In the genomic region with DNA sequence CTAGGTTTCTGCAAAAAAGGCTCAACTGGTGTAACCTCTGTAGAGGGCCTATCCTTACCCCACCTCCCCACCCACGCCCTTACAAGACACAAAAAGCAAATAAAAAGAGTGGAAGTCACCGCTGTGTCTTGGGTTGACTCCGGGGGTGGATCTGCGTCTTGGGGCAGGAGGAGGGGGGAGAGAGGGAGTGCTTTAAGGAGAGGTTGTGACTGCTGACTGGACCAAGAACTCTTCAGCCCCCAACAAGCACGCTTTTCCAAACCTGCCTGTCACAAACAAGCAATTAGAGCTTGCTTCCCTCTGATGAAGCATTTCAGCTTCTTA, we compare ENCODE assay signal across 9 mouse cellular contexts. TPM values are rescaled to one million over a fixed set of nuclear protein-coding genes. Genes with fewer than 3 reads are reported as not detected.
DNase-seq lines count a peak whose midpoint lies in the region; ATAC-seq and TF ChIP-seq lines count a peak whose summit lies in the region.
"Had no signal": no experiment of that assay in that cellular context is flagged by ENCODE, and none has a peak within 500 bp of the region (broad histone marks: within the 10 kb centered on the region; RNA-seq: fewer than 3 reads in every experiment).

No protein-coding gene starts in this region.

- peaks cover 2% of the 10 kb centered on the region; the same call in 1 of the 2 replicates for H3K36me3 ChIP-seq in kidney, postnatal 0 days (ENCODE audit: insufficient read depth, low read length)
- H3K36me3 ChIP-seq in forebrain, embryonic 11.5 days (ENCODE audit: control insufficient read depth, insufficient read depth, low read length): no peaks in the 10 kb centered on the region; the same call in 1 of the 2 replicates
- H3K36me3 ChIP-seq in liver, embryonic 11.5 days (ENCODE audit: control insufficient read depth, insufficient read depth, low read length): peaks cover 4% of the 10 kb centered on the region; the same call in 1 of the 2 replicates
- H3K36me3 ChIP-seq in stomach, postnatal 0 days (ENCODE audit: control insufficient read depth, insufficient read depth, low read length): no peaks in the 10 kb centered on the region; the same call in 1 of the 2 replicates

- no peak for TF ChIP-seq CTCF in kidney, postnatal 0 days (IDR thresholded peaks at IDR 0.05; ENCODE audit: low read depth)
- no peak for TF ChIP-seq CTCF in stomach, postnatal 0 days (IDR thresholded peaks at IDR 0.05; ENCODE audit: low read depth)

- H3K4me3 ChIP-seq in kidney, postnatal 0 days (replicated peaks; ENCODE audit: low read depth, low read length): peak overlapping the region; percentile 67
- no peak overlapping the region for H3K4me3 ChIP-seq in forebrain, embryonic 11.5 days (ENCODE audit: low read depth, low read length)
- no peak overlapping the region for H3K4me3 ChIP-seq in liver, embryonic 11.5 days (ENCODE audit: low read depth, low read length)
- peak overlapping the region; percentile 67 for H3K4me3 ChIP-seq in stomach, postnatal 0 days (ENCODE audit: low read depth, low read length)

- peaks cover 43% of the 10 kb centered on the region for H3K4me1 ChIP-seq in kidney, postnatal 0 days (replicated peaks; ENCODE audit: insufficient read depth, low read length)
- H3K4me1 ChIP-seq in forebrain, embryonic 11.5 days (replicated peaks; ENCODE audit: control insufficient read depth, insufficient read depth, low read length): peaks cover 28% of the 10 kb centered on the region
- peaks cover 36% of the 10 kb centered on the region for H3K4me1 ChIP-seq in liver, embryonic 11.5 days (replicated peaks; ENCODE audit: control insufficient read depth, insufficient read depth, low read length)
- peaks cover 22% of the 10 kb centered on the region for H3K4me1 ChIP-seq in stomach, postnatal 0 days (replicated peaks; ENCODE audit: control insufficient read depth, insufficient read depth)

- TF ChIP-seq EP300 in stomach, postnatal 0 days (optimal IDR thresholded peaks at IDR 0.05): no peak

- peak overlapping the region; percentile 74 for H3K9ac ChIP-seq in kidney, postnatal 0 days (ENCODE audit: low read depth, low read length)
- H3K9ac ChIP-seq in forebrain, embryonic 11.5 days (ENCODE audit: low read length): no peak overlapping the region; the same call in 1 of the 2 replicates
- no peak overlapping the region; the same call in 1 of the 2 replicates for H3K9ac ChIP-seq in liver, embryonic 11.5 days (ENCODE audit: low read depth, low read length)
- H3K9ac ChIP-seq in stomach, postnatal 0 days (ENCODE audit: low read length): peak overlapping the region; percentile 70; the same call in 1 of the 2 replicates

- no peak for ATAC-seq in kidney, postnatal 0 days (replicated peaks; ENCODE audit: low FRiP score, low read depth)
- no peak for ATAC-seq in forebrain, embryonic 11.5 days (replicated peaks; ENCODE audit: low FRiP score)
- no peak for ATAC-seq in liver, embryonic 11.5 days (replicated peaks; ENCODE audit: low FRiP score)
- no peak for ATAC-seq in stomach, postnatal 0 days (ENCODE audit: low FRiP score, low TSS enrichment)
- ATAC-seq in erythroblast, adult 5-6 weeks (replicated peaks; ENCODE audit: low FRiP score, poor library complexity, severe bottlenecking): no peak

- DNase-seq in kidney, postnatal 0 days (ENCODE audit: low spot score): no peak
- DNase-seq in kidney, postnatal 36 days: no peak
- no peak for DNase-seq in forebrain, embryonic 11.5 days (ENCODE audit: low spot score)
- no peak for DNase-seq in liver, embryonic 11.5 days (ENCODE audit: low spot score)
- DNase-seq in stomach, postnatal 0 days (ENCODE audit: low spot score): no peak
- DNase-seq in layer of hippocampus, postnatal 36 days: no peak
- DNase-seq in layer of hippocampus, adult 18-20 months (ENCODE audit: low spot score in 2 of 2): no peak

- peak overlapping the region; percentile 89 for H3K4me2 ChIP-seq in kidney, postnatal 0 days (ENCODE audit: low read length)
- H3K4me2 ChIP-seq in forebrain, embryonic 11.5 days (ENCODE audit: low read depth, low read length, severe bottlenecking): peak overlapping the region; percentile 67; the same call in 1 of the 2 replicates
- peak overlapping the region; percentile 94 for H3K4me2 ChIP-seq in liver, embryonic 11.5 days
- peak overlapping the region; percentile 93 for H3K4me2 ChIP-seq in stomach, postnatal 0 days (replicated peaks; ENCODE audit: low read depth)

- H3K27ac ChIP-seq in kidney, postnatal 0 days: peak overlapping the region; percentile 96
- peak overlapping the region; percentile 20; the same call in 1 of the 2 replicates for H3K27ac ChIP-seq in forebrain, embryonic 11.5 days (ENCODE audit: low read depth, low read length)
- no peak overlapping the region for H3K27ac ChIP-seq in liver, embryonic 11.5 days (ENCODE audit: low read depth, low read length)
- H3K27ac ChIP-seq in stomach, postnatal 0 days (replicated peaks): peak overlapping the region; percentile 97

- no peaks in the 10 kb centered on the region for H3K9me3 ChIP-seq in kidney, postnatal 0 days (replicated peaks; ENCODE audit: low read length)
- no peaks in the 10 kb centered on the region for H3K9me3 ChIP-seq in forebrain, embryonic 11.5 days (ENCODE audit: control insufficient read depth, low read length)
- no peaks in the 10 kb centered on the region for H3K9me3 ChIP-seq in liver, embryonic 11.5 days (ENCODE audit: control insufficient read depth, low read length)
- no peaks in the 10 kb centered on the region for H3K9me3 ChIP-seq in stomach, postnatal 0 days (ENCODE audit: control insufficient read depth, low read length)

- H3K27me3 ChIP-seq in kidney, postnatal 0 days (ENCODE audit: insufficient read depth, low read length): 0 out of 2 replicates have a peak, but pooled peaks cover 9% of the 10 kb centered on the region
- H3K27me3 ChIP-seq in forebrain, embryonic 11.5 days (ENCODE audit: control insufficient read depth, insufficient read depth, low read length): peaks cover 26% of the 10 kb centered on the region
- H3K27me3 ChIP-seq in liver, embryonic 11.5 days (replicated peaks; ENCODE audit: control insufficient read depth, insufficient read depth, low read length): peaks cover 48% of the 10 kb centered on the region
- H3K27me3 ChIP-seq in stomach, postnatal 0 days (ENCODE audit: control insufficient read depth, insufficient read depth, low read length): 0 out of 2 replicates have a peak, but pooled peaks cover 2% of the 10 kb centered on the region

- WGBS in kidney, postnatal 0 days: 16% methylated on average over 5 of the region's 5 CpGs
- WGBS in forebrain, embryonic 11.5 days: 11% methylated on average over 5 of the region's 5 CpGs
- 33% methylated on average over 5 of the region's 5 CpGs for WGBS in liver, embryonic 11.5 days
- WGBS in stomach, postnatal 0 days: 25% methylated on average over 5 of the region's 5 CpGs

RNA-seq across cellular contexts. Expression of gene Ppt2, which starts 0.3 kb away (rescaled TPM):
- 62.9 and 65.5 TPM in 2 replicates for polyA plus RNA-seq in kidney, postnatal 0 days (2015; fragmentation: Nextera tagmentation; extraction: Ambion mirVana)
- polyA plus RNA-seq in forebrain, embryonic 11.5 days (2014; fragmentation: Nextera tagmentation; extraction: Ambion mirVana): 26.4 and 29.0 TPM in 2 replicates
- polyA plus RNA-seq in liver, embryonic 11.5 days (2014; fragmentation: Nextera tagmentation; extraction: Ambion mirVana): 23.1 and 25.8 TPM in 2 replicates
- 16.5 and 18.7 TPM in 2 replicates for polyA plus RNA-seq in stomach, postnatal 0 days (2015; fragmentation: Nextera tagmentation; extraction: Ambion mirVana)
- 13.6 and 21.3 TPM in 2 replicates for total RNA-seq in erythroblast, adult 5-6 weeks (2015; ENCODE audit: low replicate concordance)
- 2.9 and 3.3 TPM in 2 replicates for total RNA-seq in erythroblast, adult 5-6 weeks (2017; ENCODE audit: low replicate concordance)
- 10 to 100 TPM; 44.4 to 50.8 TPM for total RNA-seq in layer of hippocampus, postnatal 36 days (2021)
- total RNA-seq in layer of hippocampus, adult 18-20 months (2021): 10 to 100 TPM; 47.9 to 49.3 TPM

RNA-seq across cellular contexts. Expression of gene Prrt1, which starts 0.7 kb away (rescaled TPM):
- 0.36 and 0.55 TPM in 2 replicates for polyA plus RNA-seq in kidney, postnatal 0 days (2015; fragmentation: Nextera tagmentation; extraction: Ambion mirVana)
- 2.4 and 2.7 TPM in 2 replicates for polyA plus RNA-seq in forebrain, embryonic 11.5 days (2014; fragmentation: Nextera tagmentation; extraction: Ambion mirVana)
- polyA plus RNA-seq in liver, embryonic 11.5 days (2014; fragmentation: Nextera tagmentation; extraction: Ambion mirVana): not detected in 2 replicates
- 0.44 and 0.67 TPM in 2 replicates for polyA plus RNA-seq in stomach, postnatal 0 days (2015; fragmentation: Nextera tagmentation; extraction: Ambion mirVana)
- total RNA-seq in erythroblast, adult 5-6 weeks (2015; ENCODE audit: low replicate concordance): not detected in 2 replicates
- not detected in 2 replicates for total RNA-seq in erythroblast, adult 5-6 weeks (2017; ENCODE audit: low replicate concordance)
- 100 to 1,000 TPM; 317 to 352 TPM for total RNA-seq in layer of hippocampus, postnatal 36 days (2021)
- 100 to 1,000 TPM; 265 to 276 TPM for total RNA-seq in layer of hippocampus, adult 18-20 months (2021)
- total RNA-seq: hematopoietic stem cell, adult 5-6 weeks had no signal

RNA-seq across cellular contexts. Expression of gene Egfl8, which starts 12.8 kb away (rescaled TPM):
- polyA plus RNA-seq in kidney, postnatal 0 days (2015; fragmentation: Nextera tagmentation; extraction: Ambion mirVana): 5.9 and 6.6 TPM in 2 replicates
- polyA plus RNA-seq in forebrain, embryonic 11.5 days (2014; fragmentation: Nextera tagmentation; extraction: Ambion mirVana): 1.6 and 2.3 TPM in 2 replicates
- 1.2 and 1.6 TPM in 2 replicates for polyA plus RNA-seq in liver, embryonic 11.5 days (2014; fragmentation: Nextera tagmentation; extraction: Ambion mirVana)
- polyA plus RNA-seq in stomach, postnatal 0 days (2015; fragmentation: Nextera tagmentation; extraction: Ambion mirVana): 4.4 and 4.9 TPM in 2 replicates
- total RNA-seq in erythroblast, adult 5-6 weeks (2015; ENCODE audit: low replicate concordance): 2.3 TPM in 1 of 2 replicates, not detected in the other
- total RNA-seq in erythroblast, adult 5-6 weeks (2017; ENCODE audit: low replicate concordance): 0.34 TPM in 1 of 2 replicates, not detected in the other
- total RNA-seq in layer of hippocampus, postnatal 36 days (2021): 1 to 10 TPM; 1.8 to 2.0 TPM
- 1 to 10 TPM; 2.0 to 2.4 TPM for total RNA-seq in layer of hippocampus, adult 18-20 months (2021)

RNA-seq across cellular contexts. Expression of gene Fkbpl, which starts 16.0 kb away (rescaled TPM):
- polyA plus RNA-seq in kidney, postnatal 0 days (2015; fragmentation: Nextera tagmentation; extraction: Ambion mirVana): 16.4 and 18.6 TPM in 2 replicates
- 14.5 and 18.2 TPM in 2 replicates for polyA plus RNA-seq in forebrain, embryonic 11.5 days (2014; fragmentation: Nextera tagmentation; extraction: Ambion mirVana)
- polyA plus RNA-seq in liver, embryonic 11.5 days (2014; fragmentation: Nextera tagmentation; extraction: Ambion mirVana): 9.5 and 9.7 TPM in 2 replicates
- 12.4 and 12.8 TPM in 2 replicates for polyA plus RNA-seq in stomach, postnatal 0 days (2015; fragmentation: Nextera tagmentation; extraction: Ambion mirVana)
- total RNA-seq in erythroblast, adult 5-6 weeks (2015; ENCODE audit: low replicate concordance): not detected in 2 replicates
- 0.42 and 3.9 TPM in 2 replicates for total RNA-seq in erythroblast, adult 5-6 weeks (2017; ENCODE audit: low replicate concordance)
- 10 to 100 TPM; 17.9 to 18.0 TPM for total RNA-seq in layer of hippocampus, postnatal 36 days (2021)
- total RNA-seq in layer of hippocampus, adult 18-20 months (2021): 10 to 100 TPM; 16.6 to 18.0 TPM

RNA-seq across cellular contexts. Expression of gene Atf6b, which starts 18.3 kb away (rescaled TPM):
- 62.0 and 65.8 TPM in 2 replicates for polyA plus RNA-seq in kidney, postnatal 0 days (2015; fragmentation: Nextera tagmentation; extraction: Ambion mirVana)
- polyA plus RNA-seq in forebrain, embryonic 11.5 days (2014; fragmentation: Nextera tagmentation; extraction: Ambion mirVana): 79.5 and 82.9 TPM in 2 replicates
- 39.9 and 48.5 TPM in 2 replicates for polyA plus RNA-seq in liver, embryonic 11.5 days (2014; fragmentation: Nextera tagmentation; extraction: Ambion mirVana)
- 35.4 and 39.3 TPM in 2 replicates for polyA plus RNA-seq in stomach, postnatal 0 days (2015; fragmentation: Nextera tagmentation; extraction: Ambion mirVana)
- 4.2 and 6.9 TPM in 2 replicates for total RNA-seq in erythroblast, adult 5-6 weeks (2015; ENCODE audit: low replicate concordance)
- 4.0 and 6.1 TPM in 2 replicates for total RNA-seq in erythroblast, adult 5-6 weeks (2017; ENCODE audit: low replicate concordance)
- total RNA-seq in layer of hippocampus, postnatal 36 days (2021): 100 to 1,000 TPM in 1 of 2 experiments, 10 to 100 TPM in 1; 89.9 to 101 TPM
- total RNA-seq in layer of hippocampus, adult 18-20 months (2021): 10 to 100 TPM; 83.4 to 95.0 TPM

Comparison
In these comparisons a context has a peak if more than half of its experiments do, and no peak if none do; other contexts are left out.
1. H3K4me3 ChIP-seq: peak in kidney, postnatal 0 days (single experiment) and stomach, postnatal 0 days (single experiment); none in forebrain, embryonic 11.5 days (single experiment) and liver, embryonic 11.5 days (single experiment).
2. H3K9ac ChIP-seq: peak in kidney, postnatal 0 days (single experiment) and stomach, postnatal 0 days (single experiment); none in forebrain, embryonic 11.5 days (single experiment) and liver, embryonic 11.5 days (single experiment).
3. Peak in every context shown above with its lines, with median percentiles within 50 percentile points of each other: H3K4me2 ChIP-seq.